Mouse (Mus musculus) forebrain, embryonic 10.5 days (tissue): ENCODE data around the gene Cdipt. TPM values are rescaled to one million over a fixed set of nuclear protein-coding genes. Genes with fewer than 3 reads are reported as not detected.

Experiments
- DNase-seq: peaks from one replicate; pipeline ENCODE4 v3.0.0-alpha.2; 2017; ENCODE audit warnings: low spot score; ENCODE audit errors: extremely low spot score
- H3K27ac ChIP-seq: fragments of 300-500 bp; sonication (generic); 2 replicates; pipeline ENCODE4 v1.5.1; 2016; ENCODE audit warnings: mild to moderate bottlenecking
- H3K27me3 ChIP-seq: fragments of 300-500 bp; sonication (generic); 2 replicates; pipeline ENCODE4 v1.6.1; 2016; ENCODE audit warnings: mild to moderate bottlenecking; ENCODE audit not compliant: poor library complexity, severe bottlenecking
- H3K36me3 ChIP-seq: fragments of 300-500 bp; sonication (generic); replicated peaks from 2 replicates; pipeline ENCODE4 v1.6.1; 2016; ENCODE audit warnings: mild to moderate bottlenecking, moderate library complexity
- H3K4me1 ChIP-seq: fragments of 300-500 bp; sonication (generic); 2 replicates; pipeline ENCODE4 v1.6.1; 2016
- H3K4me3 ChIP-seq: fragments of 300-500 bp; sonication (generic); 2 replicates; pipeline ENCODE4 v1.5.1; 2016; ENCODE audit warnings: mild to moderate bottlenecking, moderate library complexity
- H3K9me3 ChIP-seq: fragments of 300-500 bp; sonication (generic); 2 replicates; pipeline ENCODE4 v1.6.1; 2016; ENCODE audit warnings: mild to moderate bottlenecking, moderate library complexity
- WGBS: fragments of 180-500 bp; shearing (Covaris S2); methylation state at CpG from one replicate; pipeline ENCODE4 v1.1.7; 2016; 5-methylcytosine and 5-hydroxymethylcytosine counted together
- polyA plus RNA-seq: library from polyadenylated mRNA; unstranded; fragments of >200 nt; fragmentation: Nextera tagmentation; extraction: Ambion mirVana; gene quantifications from 2 replicates; pipeline ENCODE4 v1.2.1, GENCODE M21; 2016

Cdipt gene
- polyA plus RNA-seq, 1 experiment from 2014 or later, result 85.7 TPM

- Histone ChIP-seq H3K27me3 (peaks cover 58% of the 10 kb centered on the region), H3K9me3 (no peaks in the 10 kb centered on the region), H3K4me1 (peaks cover 29% of the 10 kb centered on the region), H3K27ac (no peak overlapping the region), H3K4me3 (peak overlapping the region; percentile 62), H3K36me3 (0 out of 2 replicates have a peak, but pooled peaks cover 3% of the 10 kb centered on the region)
- no peak for DNase-seq
- WGBS, result 26% methylated on average over 4 of the region's 4 CpGs
Measured at GRCm38 (mm10) chr7:126951741-126952140, 24.0 kb upstream of the Cdipt start.

GRCm38 (mm10) chr7:126952646-126953045, 23.1 kb upstream of the Cdipt start:
- H3K27me3 ChIP-seq, result peaks cover 58% of the 10 kb centered on the region
- H3K4me1 ChIP-seq, result peaks cover 29% of the 10 kb centered on the region
- WGBS, result under 1% methylated on average over 7 of the region's 8 CpGs
- H3K4me3 ChIP-seq, result no peak overlapping the region; the same call in 1 of the 2 replicates
- no peak overlapping the region for H3K27ac ChIP-seq
- no peaks in the 10 kb centered on the region for H3K9me3 ChIP-seq
- H3K36me3 ChIP-seq, result no peaks in the 10 kb centered on the region
- DNase-seq, result no peak

GRCm38 (mm10) chr7:126955125-126955524, 20.6 kb upstream of the Cdipt start:
- no peaks in the 10 kb centered on the region for H3K36me3 ChIP-seq
- no peak overlapping the region for H3K27ac ChIP-seq
- no peak overlapping the region for H3K4me3 ChIP-seq
- H3K4me1 ChIP-seq, result peaks cover 16% of the 10 kb centered on the region
- H3K9me3 ChIP-seq, result no peaks in the 10 kb centered on the region
- no peak for DNase-seq
- WGBS, result 62% methylated on average over 3 of the region's 3 CpGs
- peaks cover 37% of the 10 kb centered on the region for H3K27me3 ChIP-seq

GRCm38 (mm10) chr7:126959780-126960179, 15.9 kb upstream of the Cdipt start:
- Histone ChIP-seq H3K4me1 (peaks cover 6% of the 10 kb centered on the region; the same call in 1 of the 2 replicates), H3K27me3 (peaks cover 32% of the 10 kb centered on the region)
- 83% methylated on average over 9 of the region's 9 CpGs for WGBS

GRCm38 (mm10) chr7:126961095-126961494, 14.6 kb upstream of the Cdipt start:
- no peaks in the 10 kb centered on the region for H3K36me3 ChIP-seq
- WGBS, result 88% methylated on average over 5 of the region's 5 CpGs
- H3K9me3 ChIP-seq, result no peaks in the 10 kb centered on the region
- H3K4me3 ChIP-seq, result no peak overlapping the region
- DNase-seq, result no peak
- peaks cover 6% of the 10 kb centered on the region; the same call in 1 of the 2 replicates for H3K4me1 ChIP-seq
- peaks cover 32% of the 10 kb centered on the region for H3K27me3 ChIP-seq
- no peak overlapping the region for H3K27ac ChIP-seq

More at GRCm38 (mm10) chr7:126959780-126960179, 15.9 kb upstream of the Cdipt start:
- no peak for DNase-seq
- no peaks in the 10 kb centered on the region for H3K36me3 ChIP-seq
- no peaks in the 10 kb centered on the region for H3K9me3 ChIP-seq
- no peak overlapping the region for H3K27ac ChIP-seq
- H3K4me3 ChIP-seq, result no peak overlapping the region

- 94% methylated on average over 4 of the region's 4 CpGs for WGBS
- H3K27ac ChIP-seq, result no peak overlapping the region
- H3K4me1 ChIP-seq, result peaks cover 6% of the 10 kb centered on the region; the same call in 1 of the 2 replicates
- H3K9me3 ChIP-seq, result no peaks in the 10 kb centered on the region
- no peak for DNase-seq
- H3K4me3 ChIP-seq, result no peak overlapping the region
- H3K36me3 ChIP-seq, result no peaks in the 10 kb centered on the region
- peaks cover 32% of the 10 kb centered on the region for H3K27me3 ChIP-seq
Measured at GRCm38 (mm10) chr7:126961965-126962364, 13.7 kb upstream of the Cdipt start.

- Histone ChIP-seq H3K4me1 (peaks cover 6% of the 10 kb centered on the region; the same call in 1 of the 2 replicates), H3K27me3 (peaks cover 32% of the 10 kb centered on the region), H3K36me3 (no peaks in the 10 kb centered on the region), H3K4me3 (peak overlapping the region; percentile 29), H3K9me3 (no peaks in the 10 kb centered on the region), H3K27ac (no peak overlapping the region)
- 28% methylated on average over 19 of the region's 19 CpGs for WGBS
- DNase-seq, result peak; percentile 40
Measured at GRCm38 (mm10) chr7:126963548-126964286, 12.0 kb upstream of the Cdipt start.

GRCm38 (mm10) chr7:126965568-126965967, 10.1 kb upstream of the Cdipt start:
- 81% methylated on average over 3 of the region's 3 CpGs for WGBS
- no peak for DNase-seq
- H3K27me3 ChIP-seq, result peaks cover 32% of the 10 kb centered on the region
- no peak overlapping the region for H3K4me3 ChIP-seq
- H3K27ac ChIP-seq, result no peak overlapping the region
- peaks cover 6% of the 10 kb centered on the region; the same call in 1 of the 2 replicates for H3K4me1 ChIP-seq
- no peaks in the 10 kb centered on the region for H3K9me3 ChIP-seq
- no peaks in the 10 kb centered on the region for H3K36me3 ChIP-seq

- Histone ChIP-seq H3K9me3 (no peaks in the 10 kb centered on the region), H3K4me3 (no peak overlapping the region), H3K4me1 (peaks cover 6% of the 10 kb centered on the region; the same call in 1 of the 2 replicates), H3K36me3 (no peaks in the 10 kb centered on the region), H3K27ac (no peak overlapping the region), H3K27me3 (peaks cover 22% of the 10 kb centered on the region)
- 61% methylated on average over 6 of the region's 6 CpGs for WGBS
- DNase-seq, result no peak
Measured at GRCm38 (mm10) chr7:126967361-126967760, 8.4 kb upstream of the Cdipt start.

- Histone ChIP-seq H3K36me3 (peaks cover 29% of the 10 kb centered on the region), H3K27me3 (no peaks in the 10 kb centered on the region), H3K27ac (peak overlapping the region; percentile 99), H3K4me3 (peak overlapping the region; percentile 100), H3K4me1 (peaks cover 23% of the 10 kb centered on the region), H3K9me3 (no peaks in the 10 kb centered on the region)
- WGBS, result 18% methylated on average over 8 of the region's 8 CpGs
- DNase-seq, result no peak
Measured at GRCm38 (mm10) chr7:126975493-126975892, 221 bp upstream of the Cdipt start.

GRCm38 (mm10) chr7:126975950-126976866, 494 bp downstream of the Cdipt start, which contains the start of gene Cdiptos:
Cdiptos (minus strand) TSS chr7:126976098.
- peaks cover 35% of the 10 kb centered on the region for H3K36me3 ChIP-seq
- under 1% methylated on average over 55 of the region's 55 CpGs for WGBS

GRCm38 (mm10) chr7:126976878-126977459, 1.3 kb downstream of the Cdipt start:
- peaks cover 40% of the 10 kb centered on the region for H3K36me3 ChIP-seq
- DNase-seq, result no peak
- H3K27ac ChIP-seq, result peak overlapping the region; percentile 99
- 31% methylated on average over 14 of the region's 14 CpGs for WGBS
- no peaks in the 10 kb centered on the region for H3K27me3 ChIP-seq
- no peaks in the 10 kb centered on the region for H3K9me3 ChIP-seq
- peak overlapping the region; percentile 100 for H3K4me3 ChIP-seq
- H3K4me1 ChIP-seq, result peaks cover 23% of the 10 kb centered on the region

More at GRCm38 (mm10) chr7:126975950-126976866, 494 bp downstream of the Cdipt start, which contains the start of gene Cdiptos:
- Histone ChIP-seq H3K4me1 (peaks cover 23% of the 10 kb centered on the region), H3K27me3 (no peaks in the 10 kb centered on the region), H3K9me3 (no peaks in the 10 kb centered on the region), H3K27ac (peak within 1 kb of the TSS; percentile 99), H3K4me3 (peak within 1 kb of the TSS; percentile 100)
- peak; percentile 96 for DNase-seq
